Comparison of ENCODE assay signal across 24 mouse cellular contexts in genomic region chr2:172552666-172553065, GRCm38 (mm10). TPM values are rescaled to one million over a fixed set of nuclear protein-coding genes. Genes with fewer than 3 reads are reported as not detected.
DNase-seq lines count a peak whose midpoint lies in the region; ATAC-seq and TF ChIP-seq lines count a peak whose summit lies in the region.
"Had no signal": no experiment of that assay in that cellular context is flagged by ENCODE, and none has a peak within 500 bp of the region (broad histone marks: within the 10 kb centered on the region; RNA-seq: fewer than 3 reads in every experiment).

No protein-coding gene starts in this region.

- ATAC-seq in hindbrain, embryonic 14.5 days (ENCODE audit: low FRiP score) = no peak
- ATAC-seq in hindbrain, postnatal 0 days = no peak
- no peak for ATAC-seq in forebrain, postnatal 0 days
- ATAC-seq in intestine, postnatal 0 days = no peak
- ATAC-seq: inflammation-experienced regulatory T-cells, adult 6 months; liver, embryonic 12.5 days had no signal

- peaks cover 98% of the 10 kb centered on the region for H3K27me3 ChIP-seq in hindbrain, embryonic 14.5 days (ENCODE audit: control insufficient read depth, insufficient read depth, low read length)
- H3K27me3 ChIP-seq in hindbrain, postnatal 0 days (ENCODE audit: insufficient read depth, low read length) = peaks cover 78% of the 10 kb centered on the region
- peaks cover 99% of the 10 kb centered on the region for H3K27me3 ChIP-seq in forebrain, embryonic 10.5 days (ENCODE audit: poor library complexity, severe bottlenecking)
- peaks cover 38% of the 10 kb centered on the region for H3K27me3 ChIP-seq in forebrain, postnatal 0 days (ENCODE audit: insufficient read depth, low read length)
- H3K27me3 ChIP-seq in intestine, postnatal 0 days (replicated peaks; ENCODE audit: control insufficient read depth, insufficient read depth, low read length) = peaks cover 82% of the 10 kb centered on the region

- peak; percentile 26 for DNase-seq in hindbrain, embryonic 14.5 days (ENCODE audit: low spot score)
- DNase-seq in hindbrain, postnatal 0 days (ENCODE audit: low spot score) = no peak
- DNase-seq in embryo, embryonic 9.5 days (ENCODE audit: extremely low spot score) = peak; percentile 29
- DNase-seq in forebrain, embryonic 10.5 days (ENCODE audit: extremely low spot score, low spot score) = peak; percentile 22
- DNase-seq in forebrain, postnatal 0 days = peak; percentile 44
- DNase-seq in layer of hippocampus, postnatal 36 days = no peak
- DNase-seq in gastrocnemius, adult 8-10 months (ENCODE audit: low spot score in 2 of 2) = no peak
- DNase-seq: adrenal gland, postnatal 25 days; cerebellum, adult 18-20 months; gastrocnemius, postnatal 36 days; kidney, adult 8-10 months; kidney, postnatal 36 days; lung, adult 2 months; thymus, postnatal 14 days had no signal

- no peak overlapping the region for H3K27ac ChIP-seq in hindbrain, embryonic 14.5 days
- no peak overlapping the region for H3K27ac ChIP-seq in hindbrain, postnatal 0 days
- peak overlapping the region; percentile 27 for H3K27ac ChIP-seq in forebrain, embryonic 10.5 days
- no peak overlapping the region for H3K27ac ChIP-seq in forebrain, postnatal 0 days (ENCODE audit: low read depth, low read length)
- H3K27ac ChIP-seq in intestine, postnatal 0 days (ENCODE audit: low read depth, low read length) = no peak overlapping the region
- H3K27ac ChIP-seq: heart, embryonic 15.5 days; limb, embryonic 12.5 days; liver, embryonic 12.5 days; macrophage; midbrain, embryonic 12.5 days had no signal

- no peak overlapping the region for H3K4me3 ChIP-seq in hindbrain, embryonic 14.5 days (replicated peaks; ENCODE audit: low read length)
- no peak overlapping the region for H3K4me3 ChIP-seq in hindbrain, postnatal 0 days (ENCODE audit: low read length)
- H3K4me3 ChIP-seq in forebrain, embryonic 10.5 days = peak overlapping the region; percentile 64
- H3K4me3 ChIP-seq in forebrain, postnatal 0 days (ENCODE audit: low read depth, low read length) = no peak overlapping the region; the same call in 1 of the 2 replicates
- H3K4me3 ChIP-seq in intestine, postnatal 0 days (ENCODE audit: low read depth, low read length) = no peak overlapping the region
- H3K4me3 ChIP-seq: heart, embryonic 15.5 days; liver, embryonic 12.5 days; midbrain, embryonic 12.5 days had no signal

- H3K4me2 ChIP-seq in hindbrain, embryonic 14.5 days (replicated peaks) = no peak overlapping the region
- no peak overlapping the region for H3K4me2 ChIP-seq in hindbrain, postnatal 0 days (ENCODE audit: low read depth, low read length)
- peak overlapping the region; percentile 2; the same call in 1 of the 2 replicates for H3K4me2 ChIP-seq in forebrain, postnatal 0 days (ENCODE audit: low read depth)
- H3K4me2 ChIP-seq in intestine, postnatal 0 days (replicated peaks; ENCODE audit: low read depth) = no peak overlapping the region
- H3K4me2 ChIP-seq: heart, embryonic 15.5 days; liver, embryonic 12.5 days; midbrain, embryonic 12.5 days had no signal

- H3K9ac ChIP-seq in hindbrain, embryonic 14.5 days = no peak overlapping the region
- no peak overlapping the region for H3K9ac ChIP-seq in hindbrain, postnatal 0 days (replicated peaks; ENCODE audit: low read length)
- H3K9ac ChIP-seq in forebrain, postnatal 0 days = no peak overlapping the region
- no peak overlapping the region for H3K9ac ChIP-seq in intestine, postnatal 0 days (ENCODE audit: low read depth, low read length)
- H3K9ac ChIP-seq: heart, embryonic 15.5 days; limb, embryonic 12.5 days; liver, embryonic 12.5 days; midbrain, embryonic 12.5 days had no signal

- no peaks in the 10 kb centered on the region for H3K9me3 ChIP-seq in hindbrain, embryonic 14.5 days (ENCODE audit: control insufficient read depth, low read length)
- no peaks in the 10 kb centered on the region for H3K9me3 ChIP-seq in hindbrain, postnatal 0 days (ENCODE audit: low read length)
- no peaks in the 10 kb centered on the region for H3K9me3 ChIP-seq in forebrain, embryonic 10.5 days
- no peaks in the 10 kb centered on the region for H3K9me3 ChIP-seq in forebrain, postnatal 0 days (ENCODE audit: low read length)
- H3K9me3 ChIP-seq in intestine, postnatal 0 days (ENCODE audit: control insufficient read depth) = no peaks in the 10 kb centered on the region
- H3K9me3 ChIP-seq: heart, embryonic 15.5 days; limb, embryonic 12.5 days; liver, embryonic 12.5 days; midbrain, embryonic 12.5 days had no signal

- no peak for TF ChIP-seq CTCF in hindbrain, postnatal 0 days (IDR thresholded peaks at IDR 0.05; ENCODE audit: low read depth)
- no peak for TF ChIP-seq CTCF in forebrain, postnatal 0 days (IDR thresholded peaks at IDR 0.05; ENCODE audit: low read depth)
- no peak for TF ChIP-seq CTCF in intestine, postnatal 0 days (IDR thresholded peaks at IDR 0.05; ENCODE audit: low read depth)

- peaks cover 12% of the 10 kb centered on the region; the same call in 1 of the 2 replicates for H3K4me1 ChIP-seq in hindbrain, embryonic 14.5 days (replicated peaks; ENCODE audit: control insufficient read depth, insufficient read depth, low read length)
- H3K4me1 ChIP-seq in hindbrain, postnatal 0 days (ENCODE audit: insufficient read depth, low read length) = no peaks in the 10 kb centered on the region
- peaks cover 97% of the 10 kb centered on the region for H3K4me1 ChIP-seq in forebrain, embryonic 10.5 days
- no peaks in the 10 kb centered on the region for H3K4me1 ChIP-seq in forebrain, postnatal 0 days (ENCODE audit: insufficient read depth)
- H3K4me1 ChIP-seq in intestine, postnatal 0 days (replicated peaks; ENCODE audit: control insufficient read depth, insufficient read depth, low read length) = no peaks in the 10 kb centered on the region; the same call in 1 of the 2 replicates

- no peaks in the 10 kb centered on the region for H3K36me3 ChIP-seq in hindbrain, embryonic 14.5 days (replicated peaks; ENCODE audit: control insufficient read depth, insufficient read depth)
- H3K36me3 ChIP-seq in hindbrain, postnatal 0 days (ENCODE audit: insufficient read depth, low read length) = no peaks in the 10 kb centered on the region
- H3K36me3 ChIP-seq in forebrain, embryonic 10.5 days (replicated peaks) = peaks cover 48% of the 10 kb centered on the region
- no peaks in the 10 kb centered on the region for H3K36me3 ChIP-seq in forebrain, postnatal 0 days (ENCODE audit: insufficient read depth)
- no peaks in the 10 kb centered on the region for H3K36me3 ChIP-seq in intestine, postnatal 0 days (ENCODE audit: control insufficient read depth, insufficient read depth)
- H3K36me3 ChIP-seq: G1E; heart, embryonic 15.5 days; limb, embryonic 12.5 days; liver, embryonic 12.5 days; midbrain, embryonic 12.5 days had no signal

- WGBS in hindbrain, embryonic 14.5 days = 6% methylated on average over 6 of the region's 6 CpGs
- WGBS in hindbrain, postnatal 0 days = 4% methylated on average over 6 of the region's 6 CpGs
- 2% methylated on average over 6 of the region's 6 CpGs for WGBS in forebrain, embryonic 10.5 days
- 5% methylated on average over 6 of the region's 6 CpGs for WGBS in forebrain, postnatal 0 days
- 5% methylated on average over 6 of the region's 6 CpGs for WGBS in intestine, postnatal 0 days

RNA-seq across cellular contexts. Expression of gene Tfap2c, which starts 3.3 kb away (rescaled TPM):
- 0.28 and 0.30 TPM in 2 replicates for polyA plus RNA-seq in hindbrain, embryonic 14.5 days (2014; fragmentation: Nextera tagmentation; extraction: Ambion mirVana)
- total RNA-seq in hindbrain, postnatal 0 days (2014; rRNA removed) = 0.14 and 0.47 TPM in 2 replicates
- 0.31 and 0.43 TPM in 2 replicates for polyA plus RNA-seq in hindbrain, postnatal 0 days (2015; fragmentation: Nextera tagmentation; extraction: Ambion mirVana)
- 38.2 and 43.2 TPM in 2 replicates for polyA plus RNA-seq in forebrain, embryonic 10.5 days (2016; fragmentation: Nextera tagmentation; extraction: Ambion mirVana)
- 3.3 and 3.7 TPM in 2 replicates for total RNA-seq in forebrain, postnatal 0 days (2014; rRNA removed)
- polyA plus RNA-seq in forebrain, postnatal 0 days (2015; fragmentation: Nextera tagmentation; extraction: Ambion mirVana) = 3.7 and 3.9 TPM in 2 replicates
- under 1 TPM; 0.30 to 0.37 TPM for total RNA-seq in layer of hippocampus, postnatal 36 days (2021)
- total RNA-seq in gastrocnemius, adult 8-10 months (2022) = not detected
- not detected in 2 replicates for polyA plus RNA-seq in intestine, postnatal 0 days (2015; fragmentation: Nextera tagmentation; extraction: Ambion mirVana)
- total RNA-seq: adrenal gland, postnatal 25 days; gastrocnemius, postnatal 36 days; heart, adult 8-10 months; hematopoietic stem cell, adult 5-6 weeks had no signal
- polyA plus RNA-seq: G1E; inflammation-experienced regulatory T-cells, adult 6 months; liver, embryonic 12.5 days; macrophage had no signal

Comparison
In these comparisons a context has a peak if more than half of its experiments do, and no peak if none do; other contexts are left out.
1. DNase-seq: peak in hindbrain, embryonic 14.5 days (single experiment), embryo, embryonic 9.5 days (single experiment), forebrain, embryonic 10.5 days (single experiment) and forebrain, postnatal 0 days (single experiment); none in hindbrain, postnatal 0 days (single experiment), layer of hippocampus, postnatal 36 days (0 of 2) and gastrocnemius, adult 8-10 months (0 of 2).